Mouse (Mus musculus): Measurements from ENCODE around the gene Cer1. TPM values are rescaled to one million over a fixed set of nuclear protein-coding genes. Genes with fewer than 3 reads are reported as not detected.
A peak's percentile ranks its signal among the peaks of the same experiment; 100 is the strongest.

Cer1 gene
- polyA plus RNA-seq, 1 experiment from 2014 or later, result 0.43 TPM

DNA sequence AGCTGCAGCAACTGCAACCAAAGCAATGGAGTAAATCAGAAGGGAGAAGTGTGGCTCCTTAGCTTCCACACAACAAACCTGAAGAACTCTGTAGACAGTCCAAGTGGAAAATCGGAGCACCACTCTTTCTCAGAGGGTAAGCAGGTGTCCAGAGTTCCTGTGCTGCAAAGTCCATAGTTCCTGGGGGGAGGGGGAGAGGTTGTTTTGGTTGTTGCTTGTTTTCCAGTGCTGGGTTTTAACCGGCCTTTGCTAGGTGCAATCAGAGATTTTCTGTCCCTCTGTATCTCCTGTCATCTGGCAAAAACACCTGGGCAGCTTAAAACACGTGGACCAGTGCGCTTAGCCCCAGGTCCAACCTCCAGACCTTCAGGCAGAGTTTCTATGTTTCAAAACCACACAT is 10.2 kb downstream of the Cer1 start:
- no peak for ATAC-seq (ENCODE audit: insufficient number of reproducible peaks, insufficient read depth, low FRiP score, low TSS enrichment, low read depth)

DNA sequence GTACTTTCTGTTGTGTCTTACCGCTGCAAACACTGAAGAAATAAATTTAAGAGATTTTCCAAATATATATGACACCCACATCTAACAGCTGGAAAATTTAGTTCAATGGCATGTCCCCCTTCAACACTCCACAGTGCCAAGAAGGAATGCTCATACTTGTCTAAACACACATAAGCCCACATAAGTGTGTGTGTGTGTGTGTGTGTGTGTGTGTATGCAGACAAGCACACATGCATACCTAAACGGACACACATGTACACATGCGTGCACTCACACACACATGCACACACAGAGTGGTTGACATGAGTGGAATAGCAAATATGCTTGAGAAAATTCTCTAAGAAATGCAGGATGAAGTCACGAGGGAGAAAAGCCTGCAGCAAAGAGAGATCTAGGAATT is 12.4 kb downstream of the Cer1 start:
- 83% methylated on average over 4 of the region's 4 CpGs for WGBS
- peak overlapping the region; percentile 53; the same call in 1 of the 2 replicates for H3K27ac ChIP-seq
- no peak overlapping the region for H3K4me2 ChIP-seq
- no peak overlapping the region for H3K9ac ChIP-seq (replicated peaks)
- ATAC-seq (ENCODE audit: insufficient number of reproducible peaks, insufficient read depth, low FRiP score, low TSS enrichment, low read depth), result no peak
- H3K4me3 ChIP-seq (replicated peaks), result no peak overlapping the region
- H3K36me3 ChIP-seq, result no peaks in the 10 kb centered on the region
- no peaks in the 10 kb centered on the region for H3K27me3 ChIP-seq
- 0 out of 2 replicates have a peak, but pooled peaks cover 8% of the 10 kb centered on the region for H3K4me1 ChIP-seq (replicated peaks)
- no peaks in the 10 kb centered on the region for H3K9me3 ChIP-seq

More for the DNA sequence above, 10.2 kb downstream of the Cer1 start:
- no peaks in the 10 kb centered on the region for H3K36me3 ChIP-seq
- H3K4me2 ChIP-seq, result no peak overlapping the region
- 64% methylated on average over 4 of the region's 4 CpGs for WGBS
- H3K4me1 ChIP-seq (replicated peaks), result 0 out of 2 replicates have a peak, but pooled peaks cover 8% of the 10 kb centered on the region
- H3K9me3 ChIP-seq, result no peaks in the 10 kb centered on the region
- no peak overlapping the region for H3K4me3 ChIP-seq (replicated peaks)
- no peak overlapping the region for H3K9ac ChIP-seq (replicated peaks)
- H3K27me3 ChIP-seq, result no peaks in the 10 kb centered on the region
- no peak overlapping the region for H3K27ac ChIP-seq

DNA sequence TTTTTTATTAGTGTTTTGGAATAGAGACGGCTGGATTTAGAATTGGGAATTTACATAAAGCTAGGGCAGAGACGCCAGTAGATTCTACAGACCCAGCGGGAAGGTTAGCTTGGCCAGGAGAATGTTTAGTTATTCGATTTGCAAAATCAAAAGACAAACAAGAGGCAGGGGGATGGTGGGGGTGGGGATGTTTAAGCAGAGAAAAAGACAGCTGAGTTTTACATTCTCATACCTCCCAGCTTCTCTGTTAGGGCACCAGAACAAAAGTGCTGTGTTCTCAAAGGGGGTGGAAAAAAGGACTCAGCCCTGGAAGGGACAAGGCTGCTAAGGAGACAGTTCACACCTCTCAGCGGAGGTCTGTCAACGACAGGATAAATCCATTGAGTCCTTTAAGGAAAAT is 12.8 kb downstream of the Cer1 start:
- no peak overlapping the region for H3K9ac ChIP-seq (replicated peaks)
- 0 out of 2 replicates have a peak, but pooled peaks cover 8% of the 10 kb centered on the region for H3K4me1 ChIP-seq (replicated peaks)
- no peak for ATAC-seq (ENCODE audit: insufficient number of reproducible peaks, insufficient read depth, low FRiP score, low TSS enrichment, low read depth)
- 46% methylated on average over 6 of the region's 6 CpGs for WGBS
- no peak overlapping the region for H3K4me3 ChIP-seq (replicated peaks)
- no peaks in the 10 kb centered on the region for H3K27me3 ChIP-seq
- no peaks in the 10 kb centered on the region for H3K36me3 ChIP-seq
- peak overlapping the region; percentile 35; the same call in 1 of the 2 replicates for H3K27ac ChIP-seq
- H3K9me3 ChIP-seq, result no peaks in the 10 kb centered on the region
- no peak overlapping the region for H3K4me2 ChIP-seq

DNA sequence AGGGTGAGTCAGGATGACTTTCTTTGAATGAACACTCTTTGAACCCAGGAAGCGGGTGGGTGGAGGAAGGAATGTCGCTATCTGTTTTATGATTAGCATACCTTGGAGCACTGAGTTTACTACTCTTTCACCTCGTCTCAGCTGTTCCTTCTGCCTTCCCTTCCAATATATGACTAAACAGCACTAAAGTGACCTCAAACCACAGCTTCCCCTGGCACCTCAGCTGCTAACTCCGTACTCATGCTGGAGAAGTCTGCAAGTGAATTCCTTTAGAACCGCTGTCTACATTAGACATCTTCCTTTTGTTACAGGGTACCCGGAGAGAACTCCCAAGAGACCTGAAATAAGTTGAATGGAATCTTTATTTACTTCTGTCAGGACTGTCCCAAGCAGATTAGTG is 14.0 kb downstream of the Cer1 start:
- H3K9ac ChIP-seq (replicated peaks), result no peak overlapping the region
- H3K27me3 ChIP-seq, result no peaks in the 10 kb centered on the region
- no peak overlapping the region for H3K4me3 ChIP-seq (replicated peaks)
- no peaks in the 10 kb centered on the region for H3K9me3 ChIP-seq
- no peak overlapping the region for H3K4me2 ChIP-seq
- no peak overlapping the region for H3K27ac ChIP-seq
- 84% methylated on average over 6 of the region's 6 CpGs for WGBS
- ATAC-seq (ENCODE audit: insufficient number of reproducible peaks, insufficient read depth, low FRiP score, low TSS enrichment, low read depth), result no peak
- no peaks in the 10 kb centered on the region for H3K36me3 ChIP-seq
- 0 out of 2 replicates have a peak, but pooled peaks cover 8% of the 10 kb centered on the region for H3K4me1 ChIP-seq (replicated peaks)

DNA sequence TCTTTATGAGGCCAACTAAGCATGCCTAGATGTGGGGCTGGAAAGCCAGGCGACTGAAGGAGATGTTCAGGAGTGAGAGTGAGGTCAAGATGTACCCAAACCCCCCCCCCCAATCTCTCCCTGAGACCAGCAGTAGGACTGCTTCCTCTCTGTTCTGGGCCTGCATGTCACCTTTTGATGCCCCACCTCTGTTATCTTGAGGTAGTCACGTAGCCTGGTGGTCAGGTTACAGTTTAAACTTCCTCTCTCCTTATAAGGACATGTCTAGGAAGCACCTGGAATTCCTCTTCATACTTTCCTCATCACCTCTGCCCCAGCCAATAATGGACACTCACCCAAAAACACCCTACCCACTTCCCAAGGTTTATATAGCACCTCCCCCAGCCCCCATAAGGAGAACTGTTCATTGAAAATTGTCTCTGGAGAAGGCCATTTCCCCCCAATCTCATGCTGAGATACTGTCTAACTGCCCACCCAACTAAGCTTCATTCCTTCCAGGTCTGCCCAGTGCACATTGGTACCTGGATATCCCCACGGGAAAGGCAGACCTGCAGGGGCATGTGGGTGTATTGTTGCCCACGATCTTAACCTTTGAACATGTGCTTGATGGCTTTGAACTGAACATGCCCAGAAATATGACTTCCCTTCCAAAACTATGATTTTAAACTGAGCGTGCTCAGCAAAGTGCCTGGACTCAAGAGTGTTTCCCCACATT is 17.1 kb downstream of the Cer1 start:
- Histone ChIP-seq H3K4me3 (replicated peaks) (no peak overlapping the region), H3K27ac (no peak overlapping the region), H3K4me1 (replicated peaks) (0 out of 2 replicates have a peak, but pooled peaks cover 8% of the 10 kb centered on the region), H3K4me2 (no peak overlapping the region), H3K27me3 (no peaks in the 10 kb centered on the region), H3K9ac (replicated peaks) (no peak overlapping the region), H3K9me3 (no peaks in the 10 kb centered on the region), H3K36me3 (no peaks in the 10 kb centered on the region)
- no peak for ATAC-seq (ENCODE audit: insufficient number of reproducible peaks, insufficient read depth, low FRiP score, low TSS enrichment, low read depth)
- 74% methylated on average over 5 of the region's 5 CpGs for WGBS

DNA sequence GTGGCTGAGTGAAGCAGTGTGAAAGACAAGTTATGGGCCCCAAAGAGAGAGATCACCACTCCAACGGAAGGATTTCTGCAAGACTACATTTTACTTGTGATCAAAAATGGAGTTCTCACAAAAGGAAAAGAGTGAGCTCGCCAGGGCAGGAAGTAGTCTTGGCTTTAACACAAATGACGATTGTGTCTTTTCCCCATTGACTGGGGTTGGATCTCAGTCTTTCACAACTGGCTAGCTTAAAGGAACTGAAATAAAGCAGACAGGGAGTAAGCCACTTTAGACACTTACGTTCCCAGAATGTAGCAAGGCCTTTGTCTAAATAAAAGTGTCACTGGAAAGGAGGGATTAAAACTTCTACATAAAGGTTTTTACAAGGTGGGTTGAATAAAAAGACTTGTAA is 17.8 kb downstream of the Cer1 start:
- H3K4me3 ChIP-seq (replicated peaks), result no peak overlapping the region
- H3K4me1 ChIP-seq (replicated peaks), result 0 out of 2 replicates have a peak, but pooled peaks cover 1% of the 10 kb centered on the region
- no peaks in the 10 kb centered on the region for H3K9me3 ChIP-seq
- H3K9ac ChIP-seq (replicated peaks), result no peak overlapping the region
- no peak for ATAC-seq (ENCODE audit: insufficient number of reproducible peaks, insufficient read depth, low FRiP score, low TSS enrichment, low read depth)
- no peaks in the 10 kb centered on the region for H3K27me3 ChIP-seq
- WGBS, result 64% methylated on average over 4 of the region's 4 CpGs
- no peak overlapping the region for H3K27ac ChIP-seq
- no peaks in the 10 kb centered on the region for H3K36me3 ChIP-seq
- H3K4me2 ChIP-seq, result no peak overlapping the region

DNA sequence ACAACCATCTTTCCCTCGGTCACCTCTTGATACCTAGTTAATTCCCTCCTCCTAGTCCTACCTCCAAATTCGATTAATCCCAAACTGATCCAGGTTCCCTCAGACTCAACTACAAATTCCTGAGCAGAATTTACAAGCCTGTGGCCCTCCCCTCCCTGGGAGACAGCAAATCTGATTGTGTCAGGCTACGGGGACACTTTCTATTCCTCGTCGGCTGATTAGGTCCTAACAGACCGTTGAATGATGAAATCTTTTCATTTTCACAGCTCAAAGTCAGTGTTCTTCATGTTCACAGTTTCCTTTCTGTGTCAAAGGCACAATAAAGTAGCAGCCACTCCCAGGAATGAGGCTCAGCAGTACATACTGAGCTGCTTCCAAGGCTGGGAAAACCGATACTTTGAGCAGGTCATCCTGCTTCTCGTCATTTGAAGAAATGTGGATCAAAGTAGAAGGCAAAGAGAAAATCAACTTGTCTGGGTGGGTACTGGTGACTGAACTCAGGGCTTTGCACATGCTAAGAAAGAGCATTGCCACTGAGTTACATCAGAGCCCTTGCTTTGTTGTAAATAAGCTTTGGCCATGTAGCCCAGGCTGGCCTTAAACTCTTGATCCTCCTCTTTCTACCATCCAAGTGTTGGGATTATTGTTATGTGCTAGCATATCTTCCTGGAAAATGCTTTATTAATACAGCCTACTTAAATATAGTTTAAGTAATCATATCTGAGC is 19.8 kb downstream of the Cer1 start:
- H3K36me3 ChIP-seq, result no peaks in the 10 kb centered on the region
- no peak overlapping the region for H3K4me3 ChIP-seq (replicated peaks)
- no peak overlapping the region for H3K4me2 ChIP-seq
- H3K9ac ChIP-seq (replicated peaks), result no peak overlapping the region
- no peak overlapping the region for H3K27ac ChIP-seq
- no peaks in the 10 kb centered on the region for H3K4me1 ChIP-seq (replicated peaks)
- H3K27me3 ChIP-seq, result no peaks in the 10 kb centered on the region
- WGBS, result 87% methylated on average over 8 of the region's 8 CpGs
- no peak for ATAC-seq (ENCODE audit: insufficient number of reproducible peaks, insufficient read depth, low FRiP score, low TSS enrichment, low read depth)
- H3K9me3 ChIP-seq, result no peaks in the 10 kb centered on the region

DNA sequence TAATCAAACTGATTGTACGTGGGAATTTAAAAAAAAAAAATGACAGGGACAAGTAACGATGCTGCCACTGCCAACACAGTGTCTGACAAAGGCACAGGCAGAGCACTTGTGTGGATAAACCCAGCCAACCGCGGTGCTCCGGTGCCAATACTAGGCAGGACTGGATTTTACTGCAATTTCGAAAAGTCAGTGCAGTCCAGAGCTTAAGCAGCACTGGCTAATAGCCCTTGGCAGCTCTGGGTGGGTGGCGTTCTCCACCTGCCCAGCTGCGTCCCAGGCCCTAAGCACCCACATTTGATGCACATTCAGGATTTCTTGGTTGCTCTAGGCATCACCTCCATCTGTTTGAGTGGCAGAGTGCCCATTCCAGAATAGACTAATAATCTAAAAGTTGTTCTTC is 21.6 kb downstream of the Cer1 start:
- H3K27ac ChIP-seq, result no peak overlapping the region
- H3K9ac ChIP-seq (replicated peaks), result no peak overlapping the region
- H3K9me3 ChIP-seq, result no peaks in the 10 kb centered on the region
- no peak overlapping the region for H3K4me3 ChIP-seq (replicated peaks)
- no peak overlapping the region for H3K4me2 ChIP-seq
- H3K4me1 ChIP-seq (replicated peaks), result peaks cover 10% of the 10 kb centered on the region
- 90% methylated on average over 8 of the region's 8 CpGs for WGBS
- no peaks in the 10 kb centered on the region for H3K27me3 ChIP-seq
- no peaks in the 10 kb centered on the region for H3K36me3 ChIP-seq
- ATAC-seq (ENCODE audit: insufficient number of reproducible peaks, insufficient read depth, low FRiP score, low TSS enrichment, low read depth), result no peak

DNA sequence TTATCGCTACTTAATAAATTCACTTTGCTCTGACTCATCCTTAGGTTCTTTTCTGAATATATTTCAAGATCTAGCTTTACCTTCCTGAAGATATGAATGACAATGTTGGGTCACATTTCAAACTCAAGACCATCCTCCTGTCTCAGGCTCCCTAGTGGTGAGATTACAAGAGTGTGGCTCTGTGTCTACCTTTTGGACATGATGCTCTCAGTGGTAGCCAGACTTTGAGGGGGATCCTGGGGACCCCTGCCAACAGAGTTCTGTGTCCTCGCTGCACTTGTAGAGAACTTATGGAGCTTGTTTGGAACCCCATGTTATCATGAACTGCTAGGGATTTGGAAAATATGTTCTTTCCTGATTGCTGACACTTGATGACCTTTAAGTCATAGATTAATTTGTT is 23.5 kb downstream of the Cer1 start:
- Histone ChIP-seq H3K4me2 (no peak overlapping the region), H3K27me3 (no peaks in the 10 kb centered on the region), H3K9me3 (no peaks in the 10 kb centered on the region), H3K4me1 (replicated peaks) (peaks cover 11% of the 10 kb centered on the region), H3K9ac (replicated peaks) (no peak overlapping the region), H3K27ac (no peak overlapping the region), H3K4me3 (replicated peaks) (no peak overlapping the region), H3K36me3 (no peaks in the 10 kb centered on the region)
- no peak for ATAC-seq (ENCODE audit: insufficient number of reproducible peaks, insufficient read depth, low FRiP score, low TSS enrichment, low read depth)
- 86% methylated on average over 2 of the region's 2 CpGs for WGBS

DNA sequence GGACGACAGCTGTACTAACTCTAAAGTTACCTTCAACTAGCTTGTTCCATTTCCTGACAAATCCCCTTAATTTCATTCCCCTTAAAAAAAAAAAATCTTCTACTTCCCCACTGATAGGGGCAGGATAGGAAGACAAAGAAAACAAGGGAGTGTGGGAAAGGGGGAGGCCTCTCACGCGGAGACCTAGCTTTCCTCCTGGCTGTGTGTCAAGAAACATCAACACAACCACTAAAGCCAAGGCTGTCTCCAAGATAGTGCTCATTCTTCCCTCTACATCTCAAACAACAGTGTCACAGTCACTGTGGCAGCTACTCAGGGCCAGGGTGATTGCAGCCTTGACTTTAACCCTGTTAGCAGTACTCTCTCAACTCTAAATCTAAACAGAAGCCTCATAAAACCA is 24.4 kb downstream of the Cer1 start:
- H3K27me3 ChIP-seq, result no peaks in the 10 kb centered on the region
- no peak for ATAC-seq (ENCODE audit: insufficient number of reproducible peaks, insufficient read depth, low FRiP score, low TSS enrichment, low read depth)
- 60% methylated on average over 3 of the region's 3 CpGs for WGBS
- no peaks in the 10 kb centered on the region for H3K9me3 ChIP-seq
- peaks cover 11% of the 10 kb centered on the region for H3K4me1 ChIP-seq (replicated peaks)
- H3K4me2 ChIP-seq, result no peak overlapping the region
- H3K36me3 ChIP-seq, result no peaks in the 10 kb centered on the region
- H3K9ac ChIP-seq (replicated peaks), result no peak overlapping the region
- H3K4me3 ChIP-seq (replicated peaks), result no peak overlapping the region
- H3K27ac ChIP-seq, result no peak overlapping the region

DNA sequence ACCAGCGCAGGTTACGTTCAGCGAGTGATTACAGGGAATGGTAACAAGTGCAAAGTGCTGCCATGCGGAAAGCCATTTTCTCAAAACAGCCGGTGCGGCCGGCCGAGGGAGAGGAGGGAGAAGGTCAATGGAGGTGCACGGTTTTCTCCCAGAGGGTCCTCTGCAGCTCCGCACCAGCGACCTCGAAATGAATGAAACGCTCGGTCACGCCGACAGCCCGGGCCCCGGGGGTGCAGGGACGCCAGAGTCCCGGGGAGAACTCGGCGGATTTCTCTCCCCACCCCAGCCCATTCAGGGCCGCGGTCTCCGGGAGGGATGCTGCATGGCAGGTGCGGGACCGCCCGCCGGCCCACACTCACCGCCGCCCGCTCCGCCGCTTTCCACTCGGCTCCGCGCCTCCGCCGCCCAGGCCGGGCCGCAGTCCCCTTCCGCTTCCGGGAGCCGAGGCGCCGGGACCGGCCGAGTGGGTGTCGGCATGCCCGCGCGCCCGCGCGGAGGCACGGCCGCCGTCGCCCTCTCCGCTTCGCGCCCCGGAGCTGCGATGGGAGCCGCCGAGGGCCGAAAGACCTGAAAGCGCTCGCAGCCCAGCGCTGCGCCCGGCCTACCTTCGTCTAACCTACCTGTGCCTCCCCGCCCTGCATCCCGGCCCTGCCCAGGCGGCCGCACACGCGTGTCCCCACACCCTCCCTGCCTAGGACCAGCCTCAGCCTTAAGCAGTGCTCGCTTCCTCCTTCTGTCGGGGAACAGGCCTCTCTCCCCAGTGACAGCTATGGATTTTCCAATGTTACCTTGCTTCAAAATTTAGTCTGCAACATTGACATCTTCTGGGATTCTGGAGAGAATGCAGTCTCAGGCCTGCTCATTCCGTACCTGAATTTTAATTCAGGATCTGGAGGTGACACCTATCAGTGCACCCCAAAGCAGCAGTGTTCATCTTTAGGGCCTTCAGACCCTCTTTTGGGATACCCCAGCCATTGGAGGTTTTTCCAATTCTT is 25.5 kb downstream of the Cer1 start, which contains the start of gene Zdhhc21:
Gene Zdhhc21, minus strand, starts transcription at position 828 of the 995 bp plus-strand sequence.
- no peaks in the 10 kb centered on the region for H3K27me3 ChIP-seq

More for the DNA sequence above, 25.5 kb downstream of the Cer1 start, which contains the start of gene Zdhhc21:
- Histone ChIP-seq H3K27ac (peak within 1 kb of the TSS; percentile 77), H3K9me3 (no peaks in the 10 kb centered on the region), H3K4me3 (replicated peaks) (peak within 1 kb of the TSS; percentile 86), H3K4me2 (peak within 1 kb of the TSS; percentile 82), H3K36me3 (no peaks in the 10 kb centered on the region), H3K4me1 (replicated peaks) (peaks cover 11% of the 10 kb centered on the region), H3K9ac (replicated peaks) (peak within 1 kb of the TSS; percentile 85)
- under 1% methylated on average over 75 of the region's 82 CpGs for WGBS
- ATAC-seq (ENCODE audit: insufficient number of reproducible peaks, insufficient read depth, low FRiP score, low TSS enrichment, low read depth), result peak; percentile 83

Measured in limb, embryonic 12.5 days (tissue).